Mouse (Mus musculus) limb, embryonic 14.5 days (tissue): ENCODE data around the gene Gal3st1. TPM values are rescaled to one million over a fixed set of nuclear protein-coding genes. Genes with fewer than 3 reads are reported as not detected.
"Not testable (repeated sequence)": the region's sequence is repeated elsewhere in the genome, so short reads cannot be mapped to it uniquely, and the experiment has no call there.

ENCODE experiments used
- ATAC-seq: fragments of 200-750 bp; cut with Nextera tagmentation; 2 replicates; pipeline ENCODE4 v1.8.0; 2017; ENCODE audit warnings: low read depth, moderate number of reproducible peaks, moderate TSS enrichment; ENCODE audit not compliant: low FRiP score
- DNase-seq: peaks from one replicate; pipeline ENCODE4 v3.0.0-alpha.2; 2015; ENCODE audit warnings: low spot score
- H3K27ac ChIP-seq: fragments of 300-500 bp; sonication (generic); replicated peaks from 2 replicates; pipeline ENCODE4 v1.5.1; 2014; ENCODE audit warnings: low read depth, mild to moderate bottlenecking, low read length, moderate library complexity, mixed read lengths
- H3K27me3 ChIP-seq: fragments of 300-500 bp; sonication (generic); 2 replicates; pipeline ENCODE4 v1.6.1; 2014; ENCODE audit warnings: low read length, mixed read lengths; ENCODE audit not compliant: control insufficient read depth, insufficient read depth
- H3K36me3 ChIP-seq: fragments of 300-500 bp; sonication (generic); 2 replicates; pipeline ENCODE4 v1.6.1; 2014; ENCODE audit warnings: mild to moderate bottlenecking, low read length, moderate library complexity, mixed read lengths; ENCODE audit not compliant: control insufficient read depth, insufficient read depth
- H3K4me1 ChIP-seq: fragments of 300-500 bp; sonication (generic); 2 replicates; pipeline ENCODE4 v1.6.1; 2014; ENCODE audit warnings: antibody characterized with exemption, low read length, mixed read lengths; ENCODE audit not compliant: control insufficient read depth, insufficient read depth
- H3K4me2 ChIP-seq: fragments of 300-500 bp; sonication (generic); replicated peaks from 2 replicates; pipeline ENCODE4 v1.6.1; 2014; ENCODE audit warnings: low read depth, mild to moderate bottlenecking, low read length, moderate library complexity; ENCODE audit not compliant: severe bottlenecking
- H3K4me3 ChIP-seq: fragments of 300-500 bp; sonication (generic); replicated peaks from 2 replicates; pipeline ENCODE4 v1.5.1; 2014; ENCODE audit warnings: low read length
- H3K9ac ChIP-seq: fragments of 300-500 bp; sonication (generic); 2 replicates; pipeline ENCODE4 v1.6.1; 2014; ENCODE audit warnings: mild to moderate bottlenecking, low read depth, low read length, moderate library complexity; ENCODE audit not compliant: severe bottlenecking
- H3K9me3 ChIP-seq: fragments of 300-500 bp; sonication (generic); 2 replicates; pipeline ENCODE4 v1.6.1; 2016; ENCODE audit warnings: low read length; ENCODE audit not compliant: control insufficient read depth
- POLR2A ChIP-seq: fragments of 200-500 bp; IDR thresholded peaks from 2 replicates; pipeline ENCODE4 v1.8.0; 2012; ENCODE audit warnings: inconsistent platforms, mild to moderate bottlenecking, moderate library complexity, borderline replicate concordance; ENCODE audit not compliant: insufficient read depth, insufficient read length; ENCODE audit errors: extremely low read depth
- WGBS: fragments of 180-500 bp; shearing (Covaris S2); extraction: QIAGEN DNeasy Blood & Tissue Kit; methylation state at CpG from one replicate; pipeline ENCODE4 v1.1.7; 2014; 5-methylcytosine and 5-hydroxymethylcytosine counted together
- polyA plus RNA-seq, 2 experiments: library from polyadenylated mRNA; depleted of rRNA in 1 of 2; stranded (reverse) in 1 of 2; unstranded in 1 of 2; fragments of >200 nt; fragmentation: Nextera tagmentation in 1 of 2; extraction: Ambion mirVana in 1 of 2; gene quantifications; 2 replicates each; pipeline versions ENCODE4 v1.2.1 to v1.2.3; 2012 to 2014

Gal3st1 gene
- polyA plus RNA-seq, 2 experiments, result 3.1 to 5.9 TPM

- H3K27me3 ChIP-seq, result no peaks in the 10 kb centered on the region
- H3K27ac ChIP-seq, result no peak overlapping the region
- H3K4me1 ChIP-seq, result no peaks in the 10 kb centered on the region
- TF ChIP-seq POLR2A, result no peak
- no peak overlapping the region for H3K4me3 ChIP-seq
- no peak overlapping the region for H3K9ac ChIP-seq
- 17% methylated on average over 1 of the region's 1 CpGs for WGBS
- ATAC-seq (no peak), DNase-seq (no peak)
- H3K36me3 ChIP-seq, result no peaks in the 10 kb centered on the region
- H3K9me3 ChIP-seq, result no peaks in the 10 kb centered on the region
- H3K4me2 ChIP-seq, result no peak overlapping the region
These were observed 37.0 kb upstream of the Gal3st1 start for GRCm38 (mm10) chr11:3946386-3946785.

- not testable (repeated sequence) for H3K4me2 ChIP-seq, ATAC-seq, H3K4me1 ChIP-seq, H3K4me3 ChIP-seq, H3K9ac ChIP-seq, DNase-seq, H3K36me3 ChIP-seq, H3K9me3 ChIP-seq, H3K27ac ChIP-seq, H3K27me3 ChIP-seq
- WGBS, result 84% methylated on average over 5 of the region's 5 CpGs
These were observed 28.6 kb upstream of the Gal3st1 start for GRCm38 (mm10) chr11:3954876-3955275.

- H3K36me3 ChIP-seq, H3K4me3 ChIP-seq, H3K4me1 ChIP-seq, H3K4me2 ChIP-seq, ATAC-seq, DNase-seq, H3K9ac ChIP-seq, H3K27ac ChIP-seq, H3K9me3 ChIP-seq, H3K27me3 ChIP-seq: not testable (repeated sequence)
- WGBS, result 73% methylated on average over 4 of the region's 4 CpGs
These were observed 28.1 kb upstream of the Gal3st1 start for GRCm38 (mm10) chr11:3955371-3955770.

GRCm38 (mm10) chr11:3960901-3961300 lies 22.5 kb upstream of the Gal3st1 start:
- H3K36me3 ChIP-seq, result no peaks in the 10 kb centered on the region
- no peaks in the 10 kb centered on the region for H3K27me3 ChIP-seq
- DNase-seq (no peak), ATAC-seq (no peak)
- H3K9ac ChIP-seq, result no peak overlapping the region
- peaks cover 10% of the 10 kb centered on the region for H3K4me1 ChIP-seq
- no peak overlapping the region for H3K4me2 ChIP-seq
- 54% methylated on average over 2 of the region's 2 CpGs for WGBS
- H3K4me3 ChIP-seq, result no peak overlapping the region
- H3K9me3 ChIP-seq, result no peaks in the 10 kb centered on the region
- H3K27ac ChIP-seq, result no peak overlapping the region
- no peak for TF ChIP-seq POLR2A

GRCm38 (mm10) chr11:3961761-3962160 lies 21.7 kb upstream of the Gal3st1 start:
- Histone ChIP-seq H3K9ac (no peak overlapping the region), H3K36me3 (no peaks in the 10 kb centered on the region; the same call in 1 of the 2 replicates), H3K4me3 (no peak overlapping the region), H3K4me1 (peaks cover 10% of the 10 kb centered on the region), H3K27me3 (no peaks in the 10 kb centered on the region), H3K27ac (no peak overlapping the region), H3K9me3 (no peaks in the 10 kb centered on the region), H3K4me2 (no peak overlapping the region)
- DNase-seq, result no peak
- ATAC-seq, result no peak
- no peak for TF ChIP-seq POLR2A
- WGBS, result 66% methylated on average over 3 of the region's 3 CpGs

- peak overlapping the region; percentile 61 for H3K4me3 ChIP-seq
These were observed 20.3 kb upstream of the Gal3st1 start for GRCm38 (mm10) chr11:3963155-3963554.

More at GRCm38 (mm10) chr11:3963155-3963554, 20.3 kb upstream of the Gal3st1 start:
- Histone ChIP-seq H3K9me3 (no peaks in the 10 kb centered on the region), H3K4me1 (peaks cover 10% of the 10 kb centered on the region), H3K9ac (peak overlapping the region; percentile 80), H3K4me2 (peak overlapping the region; percentile 65), H3K27ac (peak overlapping the region; percentile 50), H3K27me3 (no peaks in the 10 kb centered on the region), H3K36me3 (peaks cover 5% of the 10 kb centered on the region)
- ATAC-seq (no peak), DNase-seq (no peak)
- no peak for TF ChIP-seq POLR2A
- 83% methylated on average over 10 of the region's 10 CpGs for WGBS
